Mouse (Mus musculus) liver, embryonic 15.5 days (tissue): ENCODE measurements at regions not wholly inside any gene's neighbourhood (a gene's known extent, or its start where the extent isn't known, plus 50 kb on each side); places are given as distances from the start of the nearest gene placed in this dataset.
"Not testable (repeated sequence)": the region's sequence is repeated elsewhere in the genome, so short reads cannot be mapped to it uniquely, and the experiment has no call there.

Source experiments
- ATAC-seq: fragments of 200-750 bp; cut with Nextera tagmentation; 2 replicates; pipeline ENCODE4 v1.8.0; 2017; ENCODE audit warnings: moderate number of reproducible peaks, mild to moderate bottlenecking, moderate library complexity; ENCODE audit not compliant: insufficient read depth
- H3K27ac ChIP-seq: fragments of 300-500 bp; sonication (generic); replicated peaks from 2 replicates; pipeline ENCODE4 v1.5.1; 2015; ENCODE audit warnings: mild to moderate bottlenecking, inconsistent platforms
- H3K27me3 ChIP-seq: fragments of 300-500 bp; sonication (generic); 2 replicates; pipeline ENCODE4 v1.6.1; 2015; ENCODE audit warnings: mild to moderate bottlenecking, inconsistent platforms
- H3K36me3 ChIP-seq: fragments of 300-500 bp; sonication (generic); replicated peaks from 2 replicates; pipeline ENCODE4 v1.6.1; 2015; ENCODE audit warnings: moderate library complexity, mild to moderate bottlenecking, inconsistent platforms
- H3K4me1 ChIP-seq: fragments of 300-500 bp; sonication (generic); replicated peaks from 2 replicates; pipeline ENCODE4 v1.6.1; 2015; ENCODE audit warnings: inconsistent platforms
- H3K4me2 ChIP-seq: fragments of 300-500 bp; sonication (generic); 2 replicates; pipeline ENCODE4 v1.6.1; 2015; ENCODE audit warnings: moderate library complexity, mild to moderate bottlenecking, inconsistent platforms
- H3K4me3 ChIP-seq: fragments of 300-500 bp; sonication (generic); replicated peaks from 2 replicates; pipeline ENCODE4 v1.5.1; 2015; ENCODE audit warnings: mild to moderate bottlenecking, inconsistent platforms
- H3K9ac ChIP-seq: fragments of 300-500 bp; sonication (generic); 2 replicates; pipeline ENCODE4 v1.6.1; 2015; ENCODE audit warnings: moderate library complexity, mild to moderate bottlenecking, inconsistent platforms
- H3K9me3 ChIP-seq: fragments of 300-500 bp; sonication (generic); replicated peaks from 2 replicates; pipeline ENCODE4 v1.6.1; 2016; ENCODE audit warnings: inconsistent platforms
- WGBS: fragments of 180-500 bp; shearing (Covaris S2); methylation state at CpG from one replicate; pipeline ENCODE4 v1.1.7; 2015; ENCODE audit warnings: mixed read lengths; ENCODE audit not compliant: insufficient replicate concordance; 5-methylcytosine and 5-hydroxymethylcytosine counted together

DNA sequence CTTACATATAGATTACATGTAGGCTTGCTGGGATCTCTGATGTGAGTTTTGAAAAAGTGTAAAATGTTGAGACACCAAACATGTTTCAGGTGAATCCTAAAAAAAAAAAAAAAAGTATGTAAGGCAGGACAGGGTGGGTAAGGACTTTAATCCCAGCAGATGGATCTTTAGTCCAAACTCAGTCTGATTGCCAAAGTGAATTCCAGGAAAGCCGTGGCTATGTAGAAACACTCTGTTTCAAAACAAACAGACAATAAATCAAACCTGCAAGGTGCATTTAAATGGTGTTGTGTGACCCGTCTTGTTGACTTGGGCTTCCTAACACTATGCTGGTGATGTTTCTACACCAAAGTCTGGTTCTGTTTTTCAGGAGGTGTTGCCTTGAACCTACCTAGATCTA lies 192.9 kb downstream of the Plxna1 start:
- Histone ChIP-seq H3K4me3 (no peak overlapping the region), H3K27me3 (no peaks in the 10 kb centered on the region), H3K27ac (no peak overlapping the region), H3K4me1 (no peaks in the 10 kb centered on the region), H3K4me2 (no peak overlapping the region), H3K9me3 (no peaks in the 10 kb centered on the region), H3K36me3 (no peaks in the 10 kb centered on the region), H3K9ac (no peak overlapping the region)
- no peak for ATAC-seq
- 36% methylated on average over 2 of the region's 2 CpGs for WGBS

DNA sequence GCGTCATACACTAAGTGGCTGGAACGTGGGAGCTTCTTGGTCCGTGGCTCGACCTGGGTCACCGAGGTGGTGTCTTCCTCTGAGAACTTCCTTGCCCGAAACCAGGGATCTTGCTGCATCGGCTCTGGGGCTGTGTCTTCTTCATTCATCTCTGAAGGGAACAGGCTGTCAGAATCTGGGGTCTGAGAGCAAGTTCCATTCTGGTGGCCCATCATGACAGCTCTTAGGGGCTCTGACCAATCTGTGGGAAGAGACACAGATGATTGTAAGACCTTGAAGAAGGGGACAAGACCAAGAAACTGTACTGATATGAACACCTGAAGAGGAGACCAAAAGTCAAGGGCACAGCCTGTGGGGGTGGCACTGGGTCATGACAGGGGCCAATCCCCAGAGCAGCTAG lies 177.5 kb downstream of the Plxna1 start:
- H3K9me3 ChIP-seq, H3K4me2 ChIP-seq, H3K27ac ChIP-seq, H3K9ac ChIP-seq, H3K36me3 ChIP-seq, H3K4me3 ChIP-seq, ATAC-seq, H3K27me3 ChIP-seq, H3K4me1 ChIP-seq: not testable (repeated sequence)
- 61% methylated on average over 2 of the region's 7 CpGs for WGBS

DNA sequence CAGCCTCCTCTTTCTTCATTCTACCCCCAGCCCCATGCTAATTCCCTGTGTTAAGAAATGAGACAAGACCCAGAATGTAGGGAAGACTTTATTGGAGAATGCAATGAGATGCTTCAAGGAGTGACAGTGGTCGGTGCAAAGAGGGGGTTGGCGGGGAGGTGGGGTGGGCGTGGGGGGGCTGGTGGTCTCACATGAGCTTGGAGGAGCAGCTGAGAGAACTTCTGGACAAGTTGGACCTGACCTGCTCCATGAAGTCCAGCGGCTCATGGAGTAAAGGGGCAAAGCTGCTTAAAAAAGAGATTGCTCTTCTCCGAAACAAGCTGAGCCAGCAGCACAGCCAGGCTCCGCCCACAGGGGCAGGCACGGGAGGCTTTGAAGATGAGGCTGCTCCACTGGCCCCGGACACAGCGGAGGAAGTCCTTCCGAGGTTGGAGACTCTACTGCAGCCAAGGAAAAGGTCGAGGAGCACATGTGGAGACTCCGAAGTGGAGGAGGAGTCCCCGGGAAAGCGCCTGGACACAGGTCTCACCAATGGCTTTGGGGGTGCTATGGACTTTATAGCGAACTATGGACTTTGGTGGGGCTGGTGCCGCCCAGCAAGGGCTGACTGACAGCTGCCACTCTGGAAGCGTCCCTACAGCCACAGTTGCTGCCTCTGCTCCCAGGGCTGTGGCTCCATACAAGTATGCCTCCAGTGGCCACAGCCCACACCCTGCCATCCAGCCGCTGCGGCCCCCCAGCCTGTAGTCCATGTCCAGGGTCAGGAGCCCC lies 161.7 kb downstream of the Plxna1 start:
- not testable (repeated sequence) for H3K4me2 ChIP-seq, H3K36me3 ChIP-seq, H3K9me3 ChIP-seq, H3K4me3 ChIP-seq, H3K4me1 ChIP-seq, H3K27me3 ChIP-seq, H3K9ac ChIP-seq, H3K27ac ChIP-seq, ATAC-seq
- 10% methylated on average over 19 of the region's 19 CpGs for WGBS

DNA sequence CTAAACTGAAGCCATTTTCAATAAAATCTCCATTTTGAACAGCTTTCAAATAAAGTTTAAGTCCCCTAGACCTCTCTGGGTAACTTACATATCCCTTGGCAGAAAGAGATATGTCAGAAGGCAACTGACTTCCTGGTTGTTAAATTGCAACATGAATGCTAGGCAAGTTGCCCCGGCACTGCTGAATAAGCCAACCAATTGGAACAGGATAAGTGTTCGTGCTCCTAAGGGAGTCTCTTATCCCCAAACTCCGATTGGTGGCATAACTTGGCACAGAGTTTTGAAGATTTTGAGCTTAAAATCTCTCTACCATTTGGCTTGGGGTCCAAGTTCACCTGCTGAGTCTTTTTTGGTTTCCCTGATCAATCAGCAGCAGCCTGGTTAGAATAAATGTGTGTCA lies 147.4 kb downstream of the Plxna1 start:
- H3K9ac ChIP-seq: no peak overlapping the region
- no peaks in the 10 kb centered on the region for H3K36me3 ChIP-seq
- no peak overlapping the region for H3K27ac ChIP-seq
- H3K4me2 ChIP-seq: no peak overlapping the region
- WGBS: 59% methylated on average over 3 of the region's 3 CpGs
- H3K4me3 ChIP-seq: no peak overlapping the region
- H3K4me1 ChIP-seq: no peaks in the 10 kb centered on the region
- H3K27me3 ChIP-seq: no peaks in the 10 kb centered on the region
- no peaks in the 10 kb centered on the region for H3K9me3 ChIP-seq
- no peak for ATAC-seq

GRCm38 (mm10) chr6:89235416-89236075 lies 126.9 kb downstream of the Plxna1 start:
- no peak for ATAC-seq
- no peak overlapping the region for H3K4me2 ChIP-seq
- H3K27me3 ChIP-seq: peaks cover 19% of the 10 kb centered on the region
- H3K9me3 ChIP-seq: no peaks in the 10 kb centered on the region
- H3K4me3 ChIP-seq: no peak overlapping the region
- H3K4me1 ChIP-seq: no peaks in the 10 kb centered on the region
- no peaks in the 10 kb centered on the region for H3K36me3 ChIP-seq
- H3K9ac ChIP-seq: no peak overlapping the region
- H3K27ac ChIP-seq: no peak overlapping the region
- WGBS: 24% methylated on average over 27 of the region's 27 CpGs

DNA sequence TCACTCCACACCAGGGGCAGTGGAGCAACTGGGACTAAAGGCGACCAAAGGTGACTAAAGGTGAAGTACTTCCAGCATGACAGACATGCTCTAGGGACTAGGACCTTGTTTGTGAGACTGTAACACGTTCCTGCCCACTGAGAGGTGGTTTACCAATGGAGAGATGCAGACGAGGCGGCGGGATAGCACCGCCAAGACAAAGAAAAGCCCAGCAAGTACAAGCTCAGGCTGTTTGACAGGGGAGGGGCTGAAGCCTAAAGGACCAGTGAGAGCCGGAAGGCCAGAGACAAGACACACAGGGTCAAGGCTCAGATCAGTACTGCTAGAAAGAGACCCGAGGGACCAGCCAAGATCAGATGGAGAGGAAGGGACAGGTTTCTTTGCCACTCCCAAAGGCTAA lies 126.2 kb downstream of the Plxna1 start:
- Histone ChIP-seq H3K27ac (no peak overlapping the region), H3K4me2 (no peak overlapping the region), H3K9ac (no peak overlapping the region), H3K4me3 (no peak overlapping the region), H3K36me3 (no peaks in the 10 kb centered on the region), H3K27me3 (peaks cover 19% of the 10 kb centered on the region), H3K9me3 (no peaks in the 10 kb centered on the region), H3K4me1 (no peaks in the 10 kb centered on the region)
- no peak for ATAC-seq
- WGBS: 21% methylated on average over 8 of the region's 8 CpGs

DNA sequence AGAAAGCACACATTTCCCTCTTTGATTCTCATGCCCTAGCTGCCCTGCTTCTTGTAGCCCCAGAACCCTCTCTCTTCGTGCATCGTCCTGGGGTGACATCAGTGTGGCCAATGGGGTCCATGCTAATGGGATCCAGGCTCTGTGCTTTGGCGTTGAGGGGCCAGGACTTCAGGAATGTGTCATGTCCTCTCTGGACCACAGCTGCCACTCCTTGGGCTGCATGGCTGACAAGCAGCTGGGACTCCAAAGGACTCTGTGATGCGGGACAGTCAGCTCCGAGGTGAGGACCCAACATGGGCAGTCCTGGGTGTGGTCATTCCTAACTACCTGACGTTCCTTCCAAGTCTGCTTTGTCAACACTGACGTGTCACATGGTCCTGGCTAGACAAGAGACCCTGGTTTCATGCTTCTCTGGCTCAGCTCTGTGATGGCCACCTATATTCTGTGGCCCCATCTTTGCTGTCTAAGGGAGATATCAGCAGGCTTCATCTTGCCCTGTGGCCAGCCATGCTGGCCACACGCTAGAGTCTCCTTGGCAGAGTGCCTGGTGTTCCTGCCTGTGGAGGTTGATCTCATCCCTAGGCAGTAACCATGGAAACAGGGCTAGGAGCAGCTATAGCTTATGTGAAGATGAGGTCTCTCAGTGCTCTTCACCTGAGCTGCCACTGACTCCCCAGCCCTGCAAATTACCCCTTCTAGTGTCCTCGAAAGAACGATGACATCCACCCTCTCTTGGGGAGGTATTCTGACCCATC lies 125.4 kb downstream of the Plxna1 start:
- Histone ChIP-seq H3K27me3 (peaks cover 19% of the 10 kb centered on the region), H3K9me3 (no peaks in the 10 kb centered on the region), H3K4me2 (no peak overlapping the region), H3K4me1 (no peaks in the 10 kb centered on the region), H3K36me3 (no peaks in the 10 kb centered on the region), H3K9ac (no peak overlapping the region), H3K4me3 (no peak overlapping the region), H3K27ac (no peak overlapping the region)
- ATAC-seq: no peak
- WGBS: 62% methylated on average over 10 of the region's 10 CpGs

DNA sequence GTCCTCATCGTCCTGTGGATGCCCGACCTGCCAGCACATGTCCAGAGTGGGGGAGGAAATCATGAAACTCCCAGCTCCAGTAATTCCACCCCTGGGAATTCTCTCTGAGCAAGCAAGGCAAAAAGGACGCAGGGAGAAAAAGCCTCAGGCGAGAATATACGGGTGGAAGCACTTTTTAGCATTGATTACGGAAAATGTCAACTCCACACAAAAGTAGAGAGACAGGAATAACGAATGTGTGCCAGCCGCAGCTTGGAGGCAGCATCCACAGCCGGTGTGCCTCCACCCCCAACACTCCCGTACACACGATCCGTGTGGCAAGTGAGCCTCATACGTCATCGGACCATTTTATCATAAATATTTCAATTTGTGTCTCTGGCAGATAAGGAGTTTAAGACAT lies 123.5 kb downstream of the Plxna1 start:
- H3K4me3 ChIP-seq: no peak overlapping the region
- no peak overlapping the region for H3K4me2 ChIP-seq
- H3K4me1 ChIP-seq: no peaks in the 10 kb centered on the region
- H3K36me3 ChIP-seq: no peaks in the 10 kb centered on the region
- WGBS: 69% methylated on average over 14 of the region's 14 CpGs
- peaks cover 19% of the 10 kb centered on the region for H3K27me3 ChIP-seq
- H3K27ac ChIP-seq: no peak overlapping the region
- ATAC-seq: no peak
- no peaks in the 10 kb centered on the region for H3K9me3 ChIP-seq
- H3K9ac ChIP-seq: no peak overlapping the region

DNA sequence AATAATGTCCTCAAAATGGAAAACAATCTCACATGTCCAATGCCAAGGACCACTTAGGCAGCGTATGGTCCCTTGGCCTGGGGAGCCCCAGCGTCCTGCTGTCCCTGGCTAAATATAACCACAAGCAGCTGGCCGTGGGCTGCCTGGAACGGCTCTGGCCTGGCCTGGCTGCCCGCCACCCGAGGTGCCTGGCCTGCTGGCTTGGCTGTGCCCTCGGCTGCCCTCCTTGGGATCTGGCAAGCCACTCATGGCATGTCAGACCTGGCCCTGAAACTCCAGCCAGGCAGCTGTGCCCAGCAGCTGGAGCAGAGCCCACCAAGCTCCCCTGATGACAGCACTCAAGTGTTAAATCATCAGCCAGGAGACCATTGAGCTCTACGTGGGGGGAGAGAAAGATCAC lies 122.9 kb downstream of the Plxna1 start:
- Histone ChIP-seq H3K36me3 (no peaks in the 10 kb centered on the region), H3K9me3 (no peaks in the 10 kb centered on the region), H3K27me3 (peaks cover 16% of the 10 kb centered on the region), H3K4me1 (no peaks in the 10 kb centered on the region), H3K4me2 (no peak overlapping the region), H3K4me3 (no peak overlapping the region), H3K27ac (no peak overlapping the region), H3K9ac (no peak overlapping the region)
- ATAC-seq: no peak
- 32% methylated on average over 8 of the region's 8 CpGs for WGBS

- Histone ChIP-seq H3K9ac (no peak overlapping the region), H3K27ac (no peak overlapping the region), H3K4me2 (no peak overlapping the region), H3K27me3 (peaks cover 12% of the 10 kb centered on the region; the same call in 1 of the 2 replicates), H3K4me3 (no peak overlapping the region), H3K36me3 (no peaks in the 10 kb centered on the region), H3K4me1 (no peaks in the 10 kb centered on the region), H3K9me3 (no peaks in the 10 kb centered on the region)
- no peak for ATAC-seq
- 13% methylated on average over 4 of the region's 4 CpGs for WGBS
Observed at GRCm38 (mm10) chr6:89240168-89240705, 122.2 kb downstream of the Plxna1 start.
